Mouse (Mus musculus): ENCODE data around the gene Fermt3. TPM values are rescaled to one million over a fixed set of nuclear protein-coding genes. Genes with fewer than 3 reads are reported as not detected.
A peak's percentile ranks its signal among the peaks of the same experiment; 100 is the strongest.

The Fermt3 gene
- polyA plus RNA-seq, 1 experiment from 2014 or later, result 3.0 TPM

DNA sequence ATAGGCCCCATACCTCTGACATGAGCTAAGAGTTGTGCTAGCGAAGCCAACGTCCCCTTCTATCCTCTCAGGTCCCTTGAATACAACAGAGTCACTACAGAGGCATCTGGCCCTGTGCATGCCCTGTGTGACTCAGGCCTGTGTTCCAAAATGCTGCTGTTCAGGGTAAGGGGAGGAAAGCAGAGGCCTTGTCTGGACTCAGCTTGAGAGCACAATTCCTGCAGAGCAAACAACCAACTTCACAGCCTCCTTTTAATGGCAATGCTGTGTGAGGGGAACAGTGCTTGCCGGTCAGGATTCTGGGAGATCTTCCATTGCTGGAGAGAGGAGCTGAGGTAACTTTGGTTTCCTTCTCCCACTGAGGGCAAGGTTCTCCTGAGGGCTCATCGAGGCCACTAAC is 25.0 kb upstream of the Fermt3 start:
- no peak overlapping the region for H3K9ac ChIP-seq (replicated peaks; ENCODE audit: low read length)
- DNase-seq, result no peak
- WGBS, result 75% methylated on average over 4 of the region's 4 CpGs
- H3K4me2 ChIP-seq (ENCODE audit: low read length), result no peak overlapping the region
- H3K4me1 ChIP-seq (ENCODE audit: control insufficient read depth, insufficient read depth, low read length), result no peaks in the 10 kb centered on the region
- no peak for ATAC-seq (ENCODE audit: low FRiP score, low TSS enrichment)
- H3K27ac ChIP-seq (replicated peaks; ENCODE audit: low read depth, low read length), result no peak overlapping the region
- no peaks in the 10 kb centered on the region for H3K27me3 ChIP-seq (ENCODE audit: control insufficient read depth, insufficient read depth, low read length)
- no peaks in the 10 kb centered on the region for H3K36me3 ChIP-seq (ENCODE audit: control insufficient read depth, insufficient read depth, low read length)
- no peak overlapping the region for H3K4me3 ChIP-seq (replicated peaks; ENCODE audit: low read depth, low read length)
- no peaks in the 10 kb centered on the region for H3K9me3 ChIP-seq (ENCODE audit: control insufficient read depth, low read length)

DNA sequence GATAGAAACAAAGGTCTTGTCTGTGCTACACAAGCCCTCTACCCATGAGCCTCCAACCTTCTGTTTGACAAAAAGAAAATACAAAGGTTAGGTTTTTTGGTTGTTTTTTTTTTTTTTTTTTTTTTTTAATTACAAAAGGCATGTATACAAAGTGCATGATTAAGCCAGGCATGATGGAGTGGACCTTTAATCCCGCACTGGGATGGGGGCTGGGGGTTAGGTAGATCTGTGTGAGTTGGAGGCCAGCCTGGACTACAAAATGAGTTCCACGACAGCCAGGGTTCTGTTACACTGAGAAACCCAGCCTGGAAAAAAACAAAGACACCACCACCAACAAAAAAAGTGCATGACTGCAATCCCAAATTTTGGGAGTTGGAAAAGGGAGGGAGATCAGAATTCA is 21.9 kb upstream of the Fermt3 start:
- Histone ChIP-seq H3K27me3 (ENCODE audit: control insufficient read depth, insufficient read depth, low read length) (no peaks in the 10 kb centered on the region), H3K4me1 (ENCODE audit: control insufficient read depth, insufficient read depth, low read length) (peaks cover 18% of the 10 kb centered on the region), H3K9me3 (ENCODE audit: control insufficient read depth, low read length) (no peaks in the 10 kb centered on the region), H3K9ac (replicated peaks; ENCODE audit: low read length) (peak overlapping the region; percentile 66; the same call in 1 of the 2 replicates), H3K4me3 (replicated peaks; ENCODE audit: low read depth, low read length) (no peak overlapping the region), H3K36me3 (ENCODE audit: control insufficient read depth, insufficient read depth, low read length) (no peaks in the 10 kb centered on the region), H3K27ac (replicated peaks; ENCODE audit: low read depth, low read length) (no peak overlapping the region), H3K4me2 (ENCODE audit: low read length) (peak overlapping the region; percentile 84; the same call in 1 of the 2 replicates)
- ATAC-seq (ENCODE audit: low FRiP score, low TSS enrichment), result no peak
- 87% methylated on average over 2 of the region's 2 CpGs for WGBS
- DNase-seq, result no peak

DNA sequence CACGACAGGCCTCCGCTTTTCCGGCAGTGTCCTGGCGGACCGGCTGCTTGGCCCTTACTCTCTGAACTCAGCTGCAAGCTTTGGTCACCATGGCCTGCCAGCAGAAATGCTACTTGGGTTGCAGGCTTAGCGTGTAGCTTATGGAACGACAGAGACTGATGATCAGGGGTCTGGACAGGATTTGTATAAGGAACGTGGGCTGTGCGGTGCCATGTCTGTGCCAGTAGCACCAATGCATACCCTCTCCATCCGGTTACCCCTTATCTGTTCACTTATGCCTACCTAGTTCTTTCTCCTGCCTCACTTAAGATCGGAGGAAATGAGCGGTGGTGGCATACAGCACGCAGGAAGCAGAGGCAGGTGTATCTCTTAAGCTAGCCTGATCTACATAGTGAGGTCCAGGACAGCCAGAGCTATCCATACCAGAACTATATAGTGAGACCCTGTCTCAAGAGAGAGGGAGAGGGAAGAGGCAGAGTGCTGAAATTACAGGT is 21.4 kb upstream of the Fermt3 start:
- peak overlapping the region; percentile 93 for H3K27ac ChIP-seq (replicated peaks; ENCODE audit: low read depth, low read length)
- no peaks in the 10 kb centered on the region; the same call in 1 of the 2 replicates for H3K36me3 ChIP-seq (ENCODE audit: control insufficient read depth, insufficient read depth, low read length)
- peak overlapping the region; percentile 44 for H3K4me3 ChIP-seq (replicated peaks; ENCODE audit: low read depth, low read length)
- ATAC-seq (ENCODE audit: low FRiP score, low TSS enrichment), result no peak
- H3K27me3 ChIP-seq (ENCODE audit: control insufficient read depth, insufficient read depth, low read length), result no peaks in the 10 kb centered on the region
- H3K9me3 ChIP-seq (ENCODE audit: control insufficient read depth, low read length), result no peaks in the 10 kb centered on the region
- H3K4me2 ChIP-seq (ENCODE audit: low read length), result peak overlapping the region; percentile 84
- H3K4me1 ChIP-seq (ENCODE audit: control insufficient read depth, insufficient read depth, low read length), result peaks cover 18% of the 10 kb centered on the region
- WGBS, result 28% methylated on average over 13 of the region's 13 CpGs
- DNase-seq, result no peak
- H3K9ac ChIP-seq (replicated peaks; ENCODE audit: low read length), result peak overlapping the region; percentile 66

DNA sequence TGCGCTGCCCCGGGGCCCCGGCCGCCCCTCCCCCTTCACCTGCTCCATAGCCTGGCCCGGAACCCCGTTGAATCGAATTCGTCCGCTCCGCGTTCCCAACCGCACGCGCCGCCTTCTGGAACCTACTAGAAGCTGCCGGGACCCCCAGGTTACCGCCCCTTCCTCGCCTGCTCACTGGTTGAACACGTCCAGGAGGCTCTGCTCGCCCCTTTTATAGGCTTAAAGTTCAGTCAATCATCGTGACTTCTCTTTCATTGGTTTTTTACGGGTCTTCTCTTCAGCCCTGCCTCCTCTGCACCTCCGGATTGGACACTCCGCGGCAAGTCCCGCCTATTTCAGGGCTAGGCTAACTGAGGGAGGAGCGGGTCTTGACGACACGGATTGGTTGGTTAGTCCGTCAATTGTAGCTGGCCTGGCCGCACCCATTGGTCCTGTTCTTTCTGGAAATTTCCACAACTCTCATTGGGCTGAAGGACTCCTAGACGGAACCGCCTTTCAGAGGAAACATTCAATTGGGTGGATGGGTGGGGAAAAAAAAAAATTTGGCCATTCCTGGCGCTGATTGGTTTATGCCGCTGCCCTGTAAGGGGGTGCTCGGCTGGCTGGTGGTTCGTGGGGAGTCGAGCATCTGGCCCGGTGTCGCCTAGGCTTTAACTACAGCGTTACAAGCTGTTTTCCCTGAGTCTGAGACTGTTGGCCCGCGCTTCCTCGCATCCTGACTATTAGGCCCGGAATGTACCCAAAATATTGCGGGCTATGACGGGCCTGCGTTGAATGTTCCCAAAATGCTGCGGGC is 20.8 kb upstream of the Fermt3 start, which contains the start of gene Stip1:
Stip1 (minus strand) TSS at position 127 of the 796 bp plus-strand sequence.
- WGBS, result under 1% methylated on average over 49 of the region's 49 CpGs
- H3K27ac ChIP-seq (replicated peaks; ENCODE audit: low read depth, low read length), result peak within 1 kb of the TSS; percentile 93

DNA sequence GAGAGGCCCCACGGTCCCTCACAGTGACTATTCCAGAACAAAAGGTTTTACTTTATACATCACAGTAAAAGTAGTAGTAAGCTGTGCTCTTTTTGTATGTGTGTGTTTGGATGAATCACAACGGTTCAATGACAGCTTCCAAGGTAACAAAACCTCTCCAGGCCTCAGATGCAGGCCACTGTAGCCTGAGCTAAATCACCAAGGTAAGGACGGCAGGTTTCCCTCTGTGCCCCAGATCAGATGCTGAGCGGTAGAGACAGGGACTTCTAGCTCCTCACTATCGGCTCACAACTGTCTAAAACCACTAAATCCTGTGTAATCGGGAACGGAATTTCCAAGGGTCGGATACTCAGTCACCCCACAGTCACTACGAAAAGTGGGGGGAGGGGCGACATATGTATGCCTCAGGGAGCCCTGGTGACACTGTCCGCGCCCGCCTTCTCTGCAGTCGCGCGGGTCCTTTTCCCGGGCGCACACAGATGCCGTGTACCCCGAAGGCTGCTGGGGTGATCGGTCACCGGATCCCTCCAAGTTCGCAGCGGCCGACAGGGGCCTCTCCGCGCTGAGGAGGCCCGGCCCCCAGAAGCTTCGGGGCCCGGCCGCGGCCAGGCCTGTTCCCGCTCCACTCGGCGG is 19.9 kb upstream of the Fermt3 start:
- Histone ChIP-seq H3K9me3 (ENCODE audit: control insufficient read depth, low read length) (no peaks in the 10 kb centered on the region), H3K36me3 (ENCODE audit: control insufficient read depth, insufficient read depth, low read length) (peaks cover 12% of the 10 kb centered on the region), H3K4me1 (ENCODE audit: control insufficient read depth, insufficient read depth, low read length) (peaks cover 18% of the 10 kb centered on the region), H3K27me3 (ENCODE audit: control insufficient read depth, insufficient read depth, low read length) (no peaks in the 10 kb centered on the region), H3K4me2 (ENCODE audit: low read length) (peak overlapping the region; percentile 80), H3K4me3 (replicated peaks; ENCODE audit: low read depth, low read length) (peak overlapping the region; percentile 89), H3K27ac (replicated peaks; ENCODE audit: low read depth, low read length) (peak overlapping the region; percentile 91), H3K9ac (replicated peaks; ENCODE audit: low read length) (peak overlapping the region; percentile 92)
- ATAC-seq (ENCODE audit: low FRiP score, low TSS enrichment), result peak; percentile 12; the same call in 1 of the 2 replicates
- 1% methylated on average over 32 of the region's 35 CpGs for WGBS
- peak; percentile 77 for DNase-seq

More for the DNA sequence above, 20.8 kb upstream of the Fermt3 start, which contains the start of gene Stip1:
- Histone ChIP-seq H3K36me3 (ENCODE audit: control insufficient read depth, insufficient read depth, low read length) (peaks cover 5% of the 10 kb centered on the region), H3K4me2 (ENCODE audit: low read length) (peak within 1 kb of the TSS; percentile 84), H3K9ac (replicated peaks; ENCODE audit: low read length) (peak within 1 kb of the TSS; percentile 92), H3K9me3 (ENCODE audit: control insufficient read depth, low read length) (no peaks in the 10 kb centered on the region), H3K27me3 (ENCODE audit: control insufficient read depth, insufficient read depth, low read length) (no peaks in the 10 kb centered on the region), H3K4me3 (replicated peaks; ENCODE audit: low read depth, low read length) (peak within 1 kb of the TSS; percentile 89), H3K4me1 (ENCODE audit: control insufficient read depth, insufficient read depth, low read length) (peaks cover 18% of the 10 kb centered on the region)
- peak; percentile 99 for ATAC-seq (ENCODE audit: low FRiP score, low TSS enrichment)
- DNase-seq, result peak; percentile 99

DNA sequence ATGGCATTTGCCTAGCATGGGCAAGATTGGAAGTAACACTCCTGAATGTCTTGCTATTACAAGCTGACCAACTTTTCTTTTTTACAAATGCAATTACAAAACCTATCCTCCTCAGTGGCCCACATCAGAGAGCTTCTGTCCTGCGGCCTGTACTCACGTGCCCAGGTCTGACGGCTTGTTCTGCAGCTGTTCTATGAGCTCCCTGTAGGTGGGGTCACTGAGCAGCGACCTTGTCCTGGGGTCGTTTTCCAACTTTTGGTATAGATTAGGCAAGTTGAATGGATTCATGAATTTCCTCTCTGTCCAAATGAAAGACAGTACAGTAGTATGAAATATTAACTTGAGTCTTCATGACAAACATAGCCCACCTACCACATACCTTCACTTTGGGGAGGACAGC is 14.7 kb upstream of the Fermt3 start:
- no peak overlapping the region for H3K4me2 ChIP-seq (ENCODE audit: low read length)
- no peak for ATAC-seq (ENCODE audit: low FRiP score, low TSS enrichment)
- H3K4me1 ChIP-seq (ENCODE audit: control insufficient read depth, insufficient read depth, low read length), result peaks cover 17% of the 10 kb centered on the region
- no peak overlapping the region for H3K9ac ChIP-seq (replicated peaks; ENCODE audit: low read length)
- no peak overlapping the region for H3K4me3 ChIP-seq (replicated peaks; ENCODE audit: low read depth, low read length)
- H3K9me3 ChIP-seq (ENCODE audit: control insufficient read depth, low read length), result no peaks in the 10 kb centered on the region
- H3K27ac ChIP-seq (replicated peaks; ENCODE audit: low read depth, low read length), result no peak overlapping the region
- 96% methylated on average over 5 of the region's 5 CpGs for WGBS
- H3K36me3 ChIP-seq (ENCODE audit: control insufficient read depth, insufficient read depth, low read length), result peaks cover 61% of the 10 kb centered on the region
- no peaks in the 10 kb centered on the region for H3K27me3 ChIP-seq (ENCODE audit: control insufficient read depth, insufficient read depth, low read length)
- no peak for DNase-seq

DNA sequence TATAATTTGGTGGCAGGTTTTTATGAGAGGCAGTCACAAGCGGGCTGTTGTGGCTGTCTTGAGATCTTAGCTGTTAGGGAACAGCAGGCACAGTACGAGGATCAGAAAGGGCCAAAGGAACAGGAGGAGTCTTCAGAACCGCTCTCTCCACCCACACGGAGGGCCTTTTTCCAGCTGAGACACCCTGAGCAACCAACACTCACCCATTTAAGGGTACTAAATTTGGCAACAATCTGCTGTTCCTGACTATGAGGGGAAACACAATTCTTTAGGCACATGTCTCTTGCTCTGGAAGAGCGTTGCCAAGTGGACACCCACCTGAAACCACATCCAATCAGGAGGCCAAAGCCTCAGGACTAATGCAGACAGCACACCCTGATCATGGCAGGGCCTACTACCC is 10.3 kb upstream of the Fermt3 start:
- no peak for ATAC-seq (ENCODE audit: low FRiP score, low TSS enrichment)
- H3K4me2 ChIP-seq (ENCODE audit: low read length), result no peak overlapping the region
- 93% methylated on average over 5 of the region's 5 CpGs for WGBS

DNA sequence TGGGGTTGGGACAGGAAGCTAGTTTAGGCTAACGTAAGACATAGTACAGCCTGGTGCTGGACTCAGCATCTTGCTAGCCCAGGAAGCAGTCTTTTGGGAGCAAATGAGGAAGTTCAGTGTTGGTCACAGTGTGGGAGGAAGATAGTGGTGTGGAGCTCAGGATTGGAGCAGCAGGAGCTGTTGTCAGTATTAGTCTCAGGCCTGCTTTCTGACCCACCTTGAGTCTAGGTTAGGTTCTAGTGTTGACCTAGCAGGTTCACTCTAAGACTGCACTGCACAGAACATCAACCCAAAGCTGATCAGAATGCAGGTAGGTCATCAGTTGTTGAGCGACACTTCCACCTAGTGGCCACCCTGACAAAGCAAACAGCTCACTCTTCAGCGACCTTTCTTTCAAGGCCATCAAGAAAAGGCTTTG is 964 bp upstream of the Fermt3 start:
- H3K27me3 ChIP-seq (ENCODE audit: control insufficient read depth, insufficient read depth, low read length), result no peaks in the 10 kb centered on the region
- H3K9me3 ChIP-seq (ENCODE audit: control insufficient read depth, low read length), result no peaks in the 10 kb centered on the region
- ATAC-seq (ENCODE audit: low FRiP score, low TSS enrichment) (no peak), DNase-seq (peak; percentile 80)
- H3K4me3 ChIP-seq (replicated peaks; ENCODE audit: low read depth, low read length), result no peak overlapping the region
- peaks cover 77% of the 10 kb centered on the region for H3K36me3 ChIP-seq (ENCODE audit: control insufficient read depth, insufficient read depth, low read length)
- H3K4me2 ChIP-seq (ENCODE audit: low read length), result no peak overlapping the region
- no peak overlapping the region for H3K27ac ChIP-seq (replicated peaks; ENCODE audit: low read depth, low read length)
- H3K4me1 ChIP-seq (ENCODE audit: control insufficient read depth, insufficient read depth, low read length), result no peaks in the 10 kb centered on the region
- 48% methylated on average over 3 of the region's 3 CpGs for WGBS
- no peak overlapping the region for H3K9ac ChIP-seq (replicated peaks; ENCODE audit: low read length)

More for the DNA sequence above, 10.3 kb upstream of the Fermt3 start:
- Histone ChIP-seq H3K27me3 (ENCODE audit: control insufficient read depth, insufficient read depth, low read length) (no peaks in the 10 kb centered on the region), H3K9me3 (ENCODE audit: control insufficient read depth, low read length) (no peaks in the 10 kb centered on the region), H3K36me3 (ENCODE audit: control insufficient read depth, insufficient read depth, low read length) (peaks cover 95% of the 10 kb centered on the region), H3K4me3 (replicated peaks; ENCODE audit: low read depth, low read length) (no peak overlapping the region), H3K9ac (replicated peaks; ENCODE audit: low read length) (no peak overlapping the region), H3K4me1 (ENCODE audit: control insufficient read depth, insufficient read depth, low read length) (no peaks in the 10 kb centered on the region), H3K27ac (replicated peaks; ENCODE audit: low read depth, low read length) (no peak overlapping the region)
- no peak for DNase-seq

All from midbrain, embryonic 14.5 days (tissue).